Mouse (Mus musculus): ENCODE measurements around the gene Arvcf. TPM values are rescaled to one million over a fixed set of nuclear protein-coding genes. Genes with fewer than 3 reads are reported as not detected.

The Arvcf gene
- polyA plus RNA-seq, 1 experiment = 5.4 TPM

DNA sequence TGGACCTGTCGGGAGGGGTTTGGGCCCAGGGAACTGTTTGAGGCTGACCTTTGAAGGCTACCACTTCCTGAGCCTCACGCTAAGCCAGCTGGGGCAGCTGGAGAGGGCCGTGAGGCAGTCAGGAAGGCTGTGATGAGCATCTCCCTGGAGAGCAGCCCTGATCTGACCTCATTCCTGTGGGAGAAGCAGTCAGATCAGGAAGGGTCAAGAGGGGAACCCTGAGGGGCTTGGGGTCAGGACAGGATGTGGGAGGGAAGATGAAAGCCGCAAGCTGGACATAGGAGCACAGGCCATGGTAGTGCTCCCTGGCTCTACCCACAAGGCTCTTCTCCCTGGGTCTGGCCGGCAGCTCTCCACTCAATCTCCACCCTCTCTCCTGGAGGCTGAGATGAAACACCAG lies 105.9 kb downstream of the Arvcf start:
- Histone ChIP-seq H3K36me3 (ENCODE audit: control insufficient read depth, insufficient read depth) (peaks cover 4% of the 10 kb centered on the region), H3K79me2 (ENCODE audit: control insufficient read depth, insufficient read depth) (no peaks in the 10 kb centered on the region), H3K79me3 (ENCODE audit: low read depth) (no peaks in the 10 kb centered on the region), H3K4me3 (ENCODE audit: insufficient read depth, poor library complexity, severe bottlenecking) (no peak overlapping the region), H3K27me3 (ENCODE audit: control insufficient read depth, insufficient read depth, insufficient read length) (no peaks in the 10 kb centered on the region), H3ac (ENCODE audit: control insufficient read depth, insufficient read length, low read depth) (no peak overlapping the region)
- no peak for TF ChIP-seq MYOG (IDR thresholded peaks at IDR 0.05; ENCODE audit: control insufficient read depth, extremely low read depth, insufficient read length)
- TF ChIP-seq MYOD1 (IDR thresholded peaks at IDR 0.05; ENCODE audit: control insufficient read depth, insufficient read length, low read depth) = no peak
- TF ChIP-seq MAX (IDR thresholded peaks at IDR 0.05) = no peak
- no peak for TF ChIP-seq CEBPB (IDR thresholded peaks at IDR 0.05; ENCODE audit: low read depth)
- no peak for TF ChIP-seq CTCF (IDR thresholded peaks at IDR 0.05; ENCODE audit: control insufficient read depth, insufficient read depth, insufficient read length)
- no peak for TF ChIP-seq FOSL1 (IDR thresholded peaks at IDR 0.05; ENCODE audit: insufficient read depth, low read length, poor library complexity, severe bottlenecking)
- no peak for TF ChIP-seq USF1 (IDR thresholded peaks at IDR 0.05; ENCODE audit: low read depth)

DNA sequence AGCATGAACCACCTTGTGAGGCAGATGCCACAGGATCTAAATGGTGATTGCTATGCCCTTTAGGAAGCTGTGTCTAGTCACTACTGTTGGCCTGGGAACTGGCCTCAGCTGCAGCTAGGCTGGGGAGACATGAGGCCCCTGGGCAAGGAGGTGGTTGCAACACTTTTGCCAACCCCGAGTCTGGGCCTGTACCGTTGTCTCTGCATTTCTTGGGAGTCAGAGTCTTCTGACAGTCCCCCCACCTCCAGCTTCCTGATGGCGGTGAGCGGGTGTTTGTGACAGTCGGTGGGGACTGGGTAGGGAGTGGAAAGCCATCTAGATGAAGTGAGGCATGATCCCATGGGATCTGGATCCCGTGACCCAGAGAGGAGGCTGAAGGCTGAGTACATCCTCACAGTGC lies 107.4 kb downstream of the Arvcf start:
- no peak overlapping the region for H3ac ChIP-seq (ENCODE audit: control insufficient read depth, insufficient read length, low read depth)
- H3K27me3 ChIP-seq (ENCODE audit: control insufficient read depth, insufficient read depth, insufficient read length) = no peaks in the 10 kb centered on the region
- peak overlapping the region; percentile 2 for H3K4me3 ChIP-seq (ENCODE audit: insufficient read depth, poor library complexity, severe bottlenecking)
- no peaks in the 10 kb centered on the region for H3K79me3 ChIP-seq (ENCODE audit: low read depth)
- H3K79me2 ChIP-seq (ENCODE audit: control insufficient read depth, insufficient read depth) = no peaks in the 10 kb centered on the region
- TF ChIP-seq USF1 (IDR thresholded peaks at IDR 0.05; ENCODE audit: low read depth) = no peak
- TF ChIP-seq FOSL1 (IDR thresholded peaks at IDR 0.05; ENCODE audit: insufficient read depth, low read length, poor library complexity, severe bottlenecking) = no peak
- no peak for TF ChIP-seq CTCF (IDR thresholded peaks at IDR 0.05; ENCODE audit: control insufficient read depth, insufficient read depth, insufficient read length)
- TF ChIP-seq MAX (IDR thresholded peaks at IDR 0.05) = no peak
- no peak for TF ChIP-seq MYOD1 (IDR thresholded peaks at IDR 0.05; ENCODE audit: control insufficient read depth, insufficient read length, low read depth)
- no peak for TF ChIP-seq CEBPB (IDR thresholded peaks at IDR 0.05; ENCODE audit: low read depth)
- H3K36me3 ChIP-seq (ENCODE audit: control insufficient read depth, insufficient read depth) = peaks cover 4% of the 10 kb centered on the region

Small RNAs within 50 kb of the gene (microRNA-seq; reads per million reads assigned to microRNA genes)
- gene Gm26219 (ENCODE audit: borderline microRNAs expressed) (not detected), gene Mir185 (ENCODE audit: borderline microRNAs expressed) (433 reads per million, percentile 82 among the genes with 10 or more reads in this experiment)

Other genes starting within 250 kb of the Arvcf start
- gene Rtn4r, start 220.5 kb upstream of the Arvcf start, polyA plus RNA-seq (2012; fragmentation: generic; extraction: Trizol) = 0.11 TPM
- gene Ccdc188, start 130.3 kb upstream of the Arvcf start, polyA plus RNA-seq (2012; fragmentation: generic; extraction: Trizol) = 0.04 TPM
- 37.4 TPM for gene Zdhhc8, start 113.0 kb upstream of the Arvcf start, polyA plus RNA-seq (2012; fragmentation: generic; extraction: Trizol)
- 79.2 TPM for gene Trmt2a, start 99.5 kb upstream of the Arvcf start, polyA plus RNA-seq (2012; fragmentation: generic; extraction: Trizol)
- gene Ranbp1, start 99.5 kb upstream of the Arvcf start, polyA plus RNA-seq (2012; fragmentation: generic; extraction: Trizol) = 422 TPM
- 0.46 TPM for gene Gm49776, start 89.9 kb upstream of the Arvcf start, polyA plus RNA-seq (2012; fragmentation: generic; extraction: Trizol)
- 22.0 TPM for gene Dgcr8, start 58.9 kb upstream of the Arvcf start, polyA plus RNA-seq (2012; fragmentation: generic; extraction: Trizol)
- gene Tango2, start 79 bp upstream of the Arvcf start, polyA plus RNA-seq (2012; fragmentation: generic; extraction: Trizol) = 20.6 TPM
- 19.4 TPM for gene Txnrd2, start 78.2 kb downstream of the Arvcf start, polyA plus RNA-seq (2012; fragmentation: generic; extraction: Trizol)
- gene Comt, start 78.7 kb downstream of the Arvcf start, polyA plus RNA-seq (2012; fragmentation: generic; extraction: Trizol) = 96.2 TPM
- 13.3 TPM for gene Gnb1l, start 150.5 kb downstream of the Arvcf start, polyA plus RNA-seq (2012; fragmentation: generic; extraction: Trizol)
- 10.6 TPM for gene Rtl10, start 150.7 kb downstream of the Arvcf start, polyA plus RNA-seq (2012; fragmentation: generic; extraction: Trizol)
- gene Tbx1, start 242.5 kb downstream of the Arvcf start, polyA plus RNA-seq (2012; fragmentation: generic; extraction: Trizol) = 12.1 TPM

Measured in C2C12 (cell line).